Mouse (Mus musculus): ENCODE data around the gene Bckdhb. TPM values are rescaled to one million over a fixed set of nuclear protein-coding genes. Genes with fewer than 3 reads are reported as not detected.
A peak's percentile ranks its signal among the peaks of the same experiment; 100 is the strongest.
"Not testable (repeated sequence)": the region's sequence is repeated elsewhere in the genome, so short reads cannot be mapped to it uniquely, and the experiment has no call there.

The Bckdhb gene
- total RNA-seq (2021): 10 to 100 TPM; 34.5 to 39.3 TPM

- peak; percentile 98 for DNase-seq (ENCODE audit: low spot score in 2 of 2)
- intact Hi-C loops (cut with DNase I): no loop called here
Measured at GRCm38 (mm10) chr9:83924878-83925687, at the start of gene Bckdhb. Gene Bckdhb, plus strand, starts transcription at chr9:83925145.

- intact Hi-C loops (cut with DNase I): no loop called here
- DNase-seq (ENCODE audit: low spot score in 2 of 2): no peak
Measured at GRCm38 (mm10) chr9:83882191-83882590, 42.8 kb upstream of the Bckdhb start.

GRCm38 (mm10) chr9:83886149-83886548 lies 38.8 kb upstream of the Bckdhb start:
- intact Hi-C loops (cut with DNase I): no loop called here
- no peak for DNase-seq (ENCODE audit: low spot score in 2 of 2)

- intact Hi-C loops (cut with DNase I): no loop called here
- DNase-seq (ENCODE audit: low spot score in 2 of 2): no peak
Measured at GRCm38 (mm10) chr9:83888214-83888613, 36.7 kb upstream of the Bckdhb start.

- intact Hi-C loops (cut with DNase I): no loop called here
- no peak for DNase-seq (ENCODE audit: low spot score in 2 of 2)
Measured at GRCm38 (mm10) chr9:83893073-83893472, 31.9 kb upstream of the Bckdhb start.

- intact Hi-C loops (cut with DNase I): no loop called here
- no peak for DNase-seq (ENCODE audit: low spot score in 2 of 2)
Measured at GRCm38 (mm10) chr9:83893767-83894330, 31.1 kb upstream of the Bckdhb start.

GRCm38 (mm10) chr9:83902086-83902485 lies 22.9 kb upstream of the Bckdhb start:
- intact Hi-C loops (cut with DNase I): no loop called here
- DNase-seq (ENCODE audit: low spot score in 2 of 2): no peak

GRCm38 (mm10) chr9:83905820-83906219 lies 19.1 kb upstream of the Bckdhb start:
- intact Hi-C loops (cut with DNase I): loop anchor here (2.0 kb wide), 1 partner anchor 99 kb away; the partner anchor contains the start of gene Elovl4

GRCm38 (mm10) chr9:83907017-83907416 lies 17.9 kb upstream of the Bckdhb start:
- intact Hi-C loops (cut with DNase I): loop anchor here (2.0 kb wide), 1 partner anchor 100 kb away; the partner anchor contains the start of gene Elovl4
- DNase-seq (ENCODE audit: low spot score in 2 of 2): no peak

More at GRCm38 (mm10) chr9:83905820-83906219, 19.1 kb upstream of the Bckdhb start:
- DNase-seq (ENCODE audit: low spot score in 2 of 2): no peak

- intact Hi-C loops (cut with DNase I): no loop called here
- DNase-seq (ENCODE audit: low spot score in 2 of 2): no peak
Measured at GRCm38 (mm10) chr9:83909836-83910235, 15.1 kb upstream of the Bckdhb start.

- no peak for DNase-seq (ENCODE audit: low spot score in 2 of 2)
- intact Hi-C loops (cut with DNase I): no loop called here
Measured at GRCm38 (mm10) chr9:83910926-83911325, 14.0 kb upstream of the Bckdhb start.

GRCm38 (mm10) chr9:83922076-83922475 lies 2.9 kb upstream of the Bckdhb start:
- no peak for DNase-seq (ENCODE audit: low spot score in 2 of 2)
- intact Hi-C loops (cut with DNase I): no loop called here

- intact Hi-C loops (cut with DNase I): no loop called here
Measured at GRCm38 (mm10) chr9:83924356-83924755, 589 bp upstream of the Bckdhb start.

GRCm38 (mm10) chr9:83925688-83926041 lies 720 bp downstream of the Bckdhb start:
- intact Hi-C loops (cut with DNase I): no loop called here
- no peak for DNase-seq (ENCODE audit: low spot score in 2 of 2)

More at GRCm38 (mm10) chr9:83924356-83924755, 589 bp upstream of the Bckdhb start:
- DNase-seq (ENCODE audit: low spot score in 2 of 2): no peak

- intact Hi-C loops (cut with DNase I): no loop called here
Measured at GRCm38 (mm10) chr9:83926302-83926701, 1.4 kb downstream of the Bckdhb start.

GRCm38 (mm10) chr9:83939501-83939900 lies 14.6 kb downstream of the Bckdhb start:
- intact Hi-C loops (cut with DNase I): not testable (repeated sequence)

More at GRCm38 (mm10) chr9:83926302-83926701, 1.4 kb downstream of the Bckdhb start:
- no peak for DNase-seq (ENCODE audit: low spot score in 2 of 2)

GRCm38 (mm10) chr9:83940016-83940415 lies 15.1 kb downstream of the Bckdhb start:
- no peak for DNase-seq (ENCODE audit: low spot score in 2 of 2)

More at GRCm38 (mm10) chr9:83939501-83939900, 14.6 kb downstream of the Bckdhb start:
- not testable (repeated sequence) for DNase-seq (ENCODE audit: low spot score in 2 of 2)

GRCm38 (mm10) chr9:83940537-83941363 lies 15.8 kb downstream of the Bckdhb start:
- intact Hi-C loops (cut with DNase I): no loop called here
- DNase-seq (ENCODE audit: low spot score in 2 of 2): no peak

More at GRCm38 (mm10) chr9:83940016-83940415, 15.1 kb downstream of the Bckdhb start:
- intact Hi-C loops (cut with DNase I): no loop called here

GRCm38 (mm10) chr9:83951336-83951735 lies 26.4 kb downstream of the Bckdhb start:
- DNase-seq (ENCODE audit: low spot score in 2 of 2): no peak
- intact Hi-C loops (cut with DNase I): no loop called here

Data from left cerebral cortex, postnatal 36 days (tissue).